Mouse (Mus musculus) liver, adult 2 months (tissue): ENCODE measurements around the gene Rnaseh2b. TPM values are rescaled to one million over a fixed set of nuclear protein-coding genes. Genes with fewer than 3 reads are reported as not detected.

Source experiments
- DNase-seq: peaks from one replicate; pipeline ENCODE4 v3.0.0-alpha.2; 2011; ENCODE audit warnings: low read depth, low spot score; ENCODE audit errors: extremely low read depth
- H3K27ac ChIP-seq: fragments of 200-500 bp; replicated peaks from 2 replicates; pipeline ENCODE4 v1.5.1; 2012; ENCODE audit warnings: low read depth, mild to moderate bottlenecking, control low read depth, inconsistent platforms, low read length; ENCODE audit not compliant: insufficient read depth
- H3K27me3 ChIP-seq: fragments of 200-500 bp; 2 replicates; pipeline ENCODE4 v1.6.1; 2012; ENCODE audit warnings: mild to moderate bottlenecking, moderate library complexity, low read length, inconsistent platforms; ENCODE audit not compliant: control insufficient read depth, insufficient read depth
- H3K36me3 ChIP-seq: fragments of 200-500 bp; 2 replicates; pipeline ENCODE4 v1.6.1; 2012; ENCODE audit warnings: low read length, inconsistent platforms; ENCODE audit not compliant: control insufficient read depth, insufficient read depth
- H3K4me1 ChIP-seq: fragments of 200-500 bp; 2 replicates; pipeline ENCODE4 v1.6.1; 2011; ENCODE audit warnings: low read length; ENCODE audit not compliant: control insufficient read depth, insufficient read depth
- H3K4me3 ChIP-seq: fragments of 200-500 bp; 2 replicates; pipeline ENCODE4 v1.5.1; 2011; ENCODE audit warnings: low read depth, mild to moderate bottlenecking, control low read depth, low read length, moderate library complexity; ENCODE audit not compliant: insufficient read depth
- H3K79me2 ChIP-seq: fragments of 200-500 bp; 2 replicates; pipeline ENCODE4 v1.6.1; 2012; ENCODE audit warnings: inconsistent platforms, mild to moderate bottlenecking, low read length, moderate library complexity; ENCODE audit not compliant: control insufficient read depth, insufficient read depth
- H3K9ac ChIP-seq: fragments of 200-500 bp; 2 replicates; pipeline ENCODE4 v1.6.1; 2012; ENCODE audit warnings: low read depth, mild to moderate bottlenecking, control low read depth, inconsistent platforms, low read length
- CTCF ChIP-seq: fragments of 200-500 bp; IDR thresholded peaks from 2 replicates; pipeline ENCODE4 v1.5.1; 2011; ENCODE audit warnings: low read depth, low read length, control low read depth
- POLR2A ChIP-seq: fragments of 200-500 bp; IDR thresholded peaks from 2 replicates; pipeline ENCODE4 v1.6.1; 2011; ENCODE audit warnings: low read length, control low read depth; ENCODE audit not compliant: insufficient read depth; ENCODE audit errors: extremely low read depth
- WGBS: fragments of 180-500 bp; shearing (Covaris S2); methylation state at CpG from one replicate; pipeline ENCODE4 v1.1.7; 2018; 5-methylcytosine and 5-hydroxymethylcytosine counted together
- polyA plus RNA-seq: library from polyadenylated mRNA; depleted of rRNA; stranded (reverse); fragments of >200 nt; gene quantifications from 2 replicates; pipeline ENCODE4 v1.2.3, GENCODE M21; 2012
- total RNA-seq: library from RNA; depleted of rRNA; stranded (reverse); fragments of >200 nt; gene quantifications from 2 replicates; pipeline ENCODE4 v1.2.3, GENCODE M21; 2014

The Rnaseh2b gene
- total and polyA plus RNA-seq, 2 experiments: 1.3 to 5.9 TPM

DNA sequence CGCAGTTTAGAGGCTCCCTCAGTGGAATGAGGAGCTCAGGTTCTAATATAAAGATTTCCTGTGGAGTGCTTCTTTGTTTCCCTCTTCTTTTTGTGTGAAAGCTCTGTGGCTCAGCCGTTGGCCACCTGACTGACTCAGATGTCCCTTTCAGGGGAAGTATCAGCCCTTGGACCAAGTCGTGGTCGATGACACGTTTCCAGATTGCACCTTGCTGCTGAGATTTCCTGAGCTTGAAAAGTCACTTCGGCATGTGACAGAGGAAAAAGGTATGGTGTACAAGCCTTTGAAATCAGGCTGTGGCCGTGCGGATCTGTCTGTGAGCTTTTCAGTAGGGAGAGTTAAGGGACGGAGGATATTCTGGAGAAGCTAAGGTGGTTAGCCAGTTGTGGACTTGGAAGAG lies 61.0 kb downstream of the Rnaseh2b start:
- H3K36me3 ChIP-seq: no peaks in the 10 kb centered on the region
- WGBS: 92% methylated on average over 9 of the region's 9 CpGs

DNA sequence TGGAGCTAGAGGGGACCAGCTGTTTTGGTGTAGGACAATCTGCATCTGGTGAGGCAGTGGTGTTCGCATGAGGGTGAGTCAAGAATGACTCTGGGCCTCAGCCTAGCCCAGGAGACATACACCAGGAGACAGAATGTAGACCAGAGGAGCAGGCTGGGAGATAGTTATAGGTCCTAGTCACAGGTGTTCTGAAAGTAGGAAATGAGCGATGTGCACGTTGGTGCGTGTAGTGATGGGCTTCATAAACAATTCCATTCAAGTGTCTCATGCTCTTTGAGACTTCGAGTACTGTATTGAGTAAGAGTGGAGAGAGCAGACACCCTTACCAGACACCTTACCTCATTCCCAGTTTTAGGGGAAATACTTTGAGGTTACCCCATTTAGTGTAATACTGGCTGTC lies 61.4 kb downstream of the Rnaseh2b start:
- H3K9ac ChIP-seq: no peak overlapping the region
- H3K4me1 ChIP-seq: no peaks in the 10 kb centered on the region
- no peak for TF ChIP-seq CTCF
- no peak for TF ChIP-seq POLR2A
- no peaks in the 10 kb centered on the region for H3K27me3 ChIP-seq
- no peak overlapping the region for H3K4me3 ChIP-seq
- H3K36me3 ChIP-seq: no peaks in the 10 kb centered on the region
- no peak for DNase-seq
- H3K27ac ChIP-seq: no peak overlapping the region
- WGBS: 95% methylated on average over 5 of the region's 5 CpGs
- no peaks in the 10 kb centered on the region for H3K79me2 ChIP-seq

More for the DNA sequence above, 61.0 kb downstream of the Rnaseh2b start:
- TF ChIP-seq CTCF (no peak), POLR2A (no peak)
- Histone ChIP-seq H3K4me1 (no peaks in the 10 kb centered on the region), H3K27ac (no peak overlapping the region), H3K9ac (no peak overlapping the region), H3K27me3 (no peaks in the 10 kb centered on the region), H3K79me2 (no peaks in the 10 kb centered on the region), H3K4me3 (no peak overlapping the region)
- no peak for DNase-seq

DNA sequence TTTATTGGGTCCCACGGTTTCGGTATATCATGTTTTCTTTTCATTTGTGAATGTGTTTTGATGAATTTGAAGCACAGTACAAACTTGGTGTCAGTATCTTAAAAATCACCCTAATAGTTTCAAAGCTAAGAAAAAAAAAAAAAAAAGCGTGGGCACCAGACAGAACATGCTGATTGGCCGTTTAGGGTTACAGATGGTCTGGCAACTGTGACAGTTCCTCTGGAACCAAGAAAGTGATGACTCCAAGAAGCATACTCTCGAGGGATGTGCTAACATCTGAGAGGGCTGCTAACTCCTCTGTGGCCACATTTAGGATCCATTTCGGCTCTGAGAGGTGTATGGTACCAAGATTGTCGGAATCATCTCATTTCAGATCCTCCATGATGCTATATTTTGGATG lies 62.8 kb downstream of the Rnaseh2b start:
- TF ChIP-seq POLR2A (no peak), CTCF (no peak)
- 92% methylated on average over 7 of the region's 7 CpGs for WGBS
- no peaks in the 10 kb centered on the region for H3K36me3 ChIP-seq
- no peak overlapping the region for H3K27ac ChIP-seq
- H3K4me1 ChIP-seq: no peaks in the 10 kb centered on the region
- DNase-seq: no peak
- H3K9ac ChIP-seq: no peak overlapping the region
- no peaks in the 10 kb centered on the region for H3K27me3 ChIP-seq
- H3K79me2 ChIP-seq: no peaks in the 10 kb centered on the region
- H3K4me3 ChIP-seq: no peak overlapping the region

DNA sequence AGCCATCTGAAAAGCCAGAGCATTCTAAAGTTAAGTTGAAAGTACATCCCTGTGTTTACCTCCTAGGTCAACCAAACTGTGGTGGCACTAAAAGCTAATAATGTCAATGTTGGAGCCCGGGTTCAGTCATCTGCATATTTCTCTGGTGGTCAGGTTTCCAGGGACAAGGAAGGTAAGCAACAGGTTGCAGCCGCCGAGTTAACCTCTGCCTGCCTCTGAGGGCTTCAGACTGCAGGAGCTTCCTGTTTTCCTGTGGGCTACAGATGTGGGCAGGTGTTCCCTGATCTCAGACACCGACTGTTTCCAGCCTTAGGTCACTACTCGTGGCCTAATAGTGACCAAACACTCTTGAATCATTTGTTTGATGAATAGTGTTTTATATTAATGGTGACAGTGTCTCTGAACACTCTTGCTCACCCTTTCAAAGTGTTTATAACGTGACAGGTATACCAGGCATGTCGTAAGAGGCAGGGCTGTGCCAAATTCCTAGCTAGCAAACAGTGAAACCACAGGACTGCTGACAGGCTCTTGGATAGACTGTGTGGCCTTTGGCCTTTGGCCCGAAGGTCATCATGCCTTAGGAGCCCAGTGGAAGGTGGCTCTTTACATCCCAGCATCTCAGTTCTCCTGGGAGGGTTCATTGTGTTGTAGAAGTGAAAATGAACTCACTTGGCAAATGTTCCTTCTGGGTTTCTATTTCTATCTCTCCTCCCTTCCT lies 69.0 kb downstream of the Rnaseh2b start:
- 24% methylated on average over 8 of the region's 8 CpGs for WGBS
- H3K36me3 ChIP-seq: 0 out of 2 replicates have a peak, but pooled peaks cover 2% of the 10 kb centered on the region
- DNase-seq: peak; percentile 95

DNA sequence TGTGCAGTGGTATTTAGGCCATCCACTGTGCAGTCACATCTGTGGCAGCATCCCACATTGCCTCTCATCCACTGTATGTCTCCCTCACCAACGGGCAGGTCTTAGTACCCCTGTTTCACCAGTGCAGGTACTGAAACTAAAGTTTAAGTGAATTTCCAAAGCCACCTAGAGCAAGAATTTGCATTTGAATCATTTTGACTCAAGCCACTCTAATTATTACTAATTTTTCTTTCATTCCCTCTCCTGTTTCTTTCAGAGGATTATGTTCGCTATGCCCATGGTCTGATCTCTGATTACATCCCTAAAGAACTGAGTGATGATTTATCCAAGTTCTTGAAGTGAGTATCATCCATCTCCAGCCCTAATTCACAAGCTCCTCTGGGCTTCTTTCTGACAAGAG lies 71.4 kb downstream of the Rnaseh2b start:
- Histone ChIP-seq H3K4me1 (peaks cover 5% of the 10 kb centered on the region), H3K9ac (no peak overlapping the region), H3K27ac (no peak overlapping the region), H3K36me3 (0 out of 2 replicates have a peak, but pooled peaks cover 2% of the 10 kb centered on the region), H3K79me2 (no peaks in the 10 kb centered on the region), H3K4me3 (no peak overlapping the region), H3K27me3 (no peaks in the 10 kb centered on the region)
- WGBS: 95% methylated on average over 2 of the region's 2 CpGs
- no peak for TF ChIP-seq POLR2A
- DNase-seq: no peak

More for the DNA sequence above, 69.0 kb downstream of the Rnaseh2b start:
- H3K79me2 ChIP-seq: no peaks in the 10 kb centered on the region
- H3K27ac ChIP-seq: peak overlapping the region; percentile 19; the same call in 1 of the 2 replicates
- H3K9ac ChIP-seq: no peak overlapping the region
- H3K4me3 ChIP-seq: no peak overlapping the region
- H3K4me1 ChIP-seq: peaks cover 5% of the 10 kb centered on the region
- TF ChIP-seq POLR2A: no peak
- TF ChIP-seq CTCF: no peak
- H3K27me3 ChIP-seq: no peaks in the 10 kb centered on the region

DNA sequence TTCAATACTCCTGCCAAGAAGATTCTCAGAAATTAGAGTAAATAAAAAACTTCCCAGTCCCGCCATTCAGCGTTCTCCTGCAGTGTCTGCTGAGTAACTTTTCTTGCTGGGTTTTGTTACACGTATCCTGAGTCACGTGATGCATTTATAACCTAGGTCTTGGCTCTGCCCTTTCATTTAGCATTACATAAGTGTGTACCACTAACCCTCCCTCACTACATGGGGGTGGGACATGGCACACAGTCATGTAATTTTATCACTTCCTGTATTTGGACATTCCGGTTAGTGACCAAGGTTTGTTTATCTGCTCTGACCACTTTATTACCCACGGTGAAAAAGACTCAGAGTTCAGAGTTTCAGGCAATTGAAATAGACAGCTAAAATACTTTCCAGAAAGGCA lies 78.4 kb downstream of the Rnaseh2b start:
- Histone ChIP-seq H3K79me2 (no peaks in the 10 kb centered on the region), H3K36me3 (no peaks in the 10 kb centered on the region), H3K4me3 (no peak overlapping the region), H3K27me3 (no peaks in the 10 kb centered on the region), H3K4me1 (peaks cover 2% of the 10 kb centered on the region), H3K9ac (no peak overlapping the region), H3K27ac (peak overlapping the region; percentile 28)
- 7% methylated on average over 6 of the region's 6 CpGs for WGBS
- DNase-seq: peak; percentile 84
- no peak for TF ChIP-seq POLR2A
- TF ChIP-seq CTCF: no peak
